Comparison of ENCODE assay signal across 16 mouse cellular contexts in genomic region chr10:102154865-102155264, GRCm38 (mm10).
DNase-seq lines count a peak whose midpoint lies in the region; ATAC-seq and TF ChIP-seq lines count a peak whose summit lies in the region.
"Had no signal": no experiment of that assay in that cellular context is flagged by ENCODE, and none has a peak within 500 bp of the region (broad histone marks: within the 10 kb centered on the region; RNA-seq: fewer than 3 reads in every experiment).

No protein-coding gene starts in this region.

- no peaks in the 10 kb centered on the region for H3K4me1 ChIP-seq in forebrain, embryonic 15.5 days
- peaks cover 6% of the 10 kb centered on the region for H3K4me1 ChIP-seq in forebrain, embryonic 10.5 days
- no peaks in the 10 kb centered on the region for H3K4me1 ChIP-seq in limb, embryonic 14.5 days (ENCODE audit: control insufficient read depth, insufficient read depth, low read length)
- peaks cover 10% of the 10 kb centered on the region for H3K4me1 ChIP-seq in limb, embryonic 10.5 days
- no peaks in the 10 kb centered on the region for H3K4me1 ChIP-seq in embryonic facial prominence, embryonic 14.5 days (ENCODE audit: control insufficient read depth, insufficient read depth, low read length)
- H3K4me1 ChIP-seq: embryonic facial prominence, embryonic 13.5 days had no signal

- H3K4me2 ChIP-seq in forebrain, embryonic 15.5 days (replicated peaks), result no peak overlapping the region
- no peak overlapping the region for H3K4me2 ChIP-seq in limb, embryonic 14.5 days (replicated peaks; ENCODE audit: low read depth, low read length, severe bottlenecking)
- no peak overlapping the region for H3K4me2 ChIP-seq in embryonic facial prominence, embryonic 14.5 days (ENCODE audit: low read depth, low read length)
- H3K4me2 ChIP-seq: embryonic facial prominence, embryonic 13.5 days; liver, embryonic 11.5 days had no signal

- no peak overlapping the region for H3K4me3 ChIP-seq in forebrain, embryonic 15.5 days
- no peak overlapping the region for H3K4me3 ChIP-seq in forebrain, embryonic 10.5 days
- H3K4me3 ChIP-seq in limb, embryonic 14.5 days (replicated peaks; ENCODE audit: low read length), result no peak overlapping the region
- no peak overlapping the region for H3K4me3 ChIP-seq in limb, embryonic 10.5 days
- no peak overlapping the region for H3K4me3 ChIP-seq in embryonic facial prominence, embryonic 14.5 days (ENCODE audit: low read depth, low read length)
- H3K4me3 ChIP-seq: embryonic facial prominence, embryonic 13.5 days had no signal

- TF ChIP-seq POLR2A in limb, embryonic 14.5 days (IDR thresholded peaks at IDR 0.05; ENCODE audit: borderline replicate concordance, extremely low read depth, insufficient read depth, insufficient read length), result no peak

- intact Hi-C loops in heart, postnatal 25 days (cut with DNase I), result no loop called here

- ATAC-seq in forebrain, embryonic 15.5 days (replicated peaks), result 0 out of 2 replicates have a peak, but pooled peaks have one; percentile 29
- ATAC-seq in limb, embryonic 14.5 days (ENCODE audit: low FRiP score, low read depth), result no peak
- no peak for ATAC-seq in embryonic facial prominence, embryonic 14.5 days (ENCODE audit: low read depth)

- H3K9ac ChIP-seq in forebrain, embryonic 15.5 days (replicated peaks), result no peak overlapping the region
- H3K9ac ChIP-seq in limb, embryonic 14.5 days (ENCODE audit: low read depth, low read length, severe bottlenecking), result no peak overlapping the region
- no peak overlapping the region for H3K9ac ChIP-seq in embryonic facial prominence, embryonic 14.5 days (ENCODE audit: low read depth, low read length)
- H3K9ac ChIP-seq: embryonic facial prominence, embryonic 13.5 days had no signal

- H3K9me3 ChIP-seq in forebrain, embryonic 15.5 days, result no peaks in the 10 kb centered on the region
- H3K9me3 ChIP-seq in forebrain, embryonic 10.5 days, result no peaks in the 10 kb centered on the region
- no peaks in the 10 kb centered on the region for H3K9me3 ChIP-seq in limb, embryonic 14.5 days (ENCODE audit: control insufficient read depth, low read length)
- no peaks in the 10 kb centered on the region for H3K9me3 ChIP-seq in limb, embryonic 10.5 days (replicated peaks)
- no peaks in the 10 kb centered on the region for H3K9me3 ChIP-seq in embryonic facial prominence, embryonic 14.5 days (ENCODE audit: control insufficient read depth, low read length)
- H3K9me3 ChIP-seq: embryonic facial prominence, embryonic 13.5 days had no signal

- no peaks in the 10 kb centered on the region for H3K36me3 ChIP-seq in forebrain, embryonic 15.5 days
- no peaks in the 10 kb centered on the region for H3K36me3 ChIP-seq in forebrain, embryonic 10.5 days (replicated peaks)
- no peaks in the 10 kb centered on the region for H3K36me3 ChIP-seq in limb, embryonic 14.5 days (ENCODE audit: control insufficient read depth, insufficient read depth, low read length)
- H3K36me3 ChIP-seq in limb, embryonic 10.5 days, result no peaks in the 10 kb centered on the region
- H3K36me3 ChIP-seq in embryonic facial prominence, embryonic 14.5 days (ENCODE audit: control insufficient read depth, insufficient read depth, low read length), result no peaks in the 10 kb centered on the region
- H3K36me3 ChIP-seq: embryonic facial prominence, embryonic 13.5 days had no signal

- no peak for DNase-seq in forebrain, embryonic 10.5 days (ENCODE audit: extremely low spot score, low spot score)
- DNase-seq in limb, embryonic 14.5 days (ENCODE audit: low spot score), result peak; percentile 12
- no peak for DNase-seq in limb, embryonic 10.5 days (ENCODE audit: low spot score)
- peak; percentile 8 for DNase-seq in Muller cell, postnatal 12 days (ENCODE audit: inconsistent ontology term)
- DNase-seq in embryonic facial prominence, embryonic 14.5 days (ENCODE audit: low spot score), result peak; percentile 20
- DNase-seq in heart, postnatal 25 days (ENCODE audit: low spot score), result no peak
- DNase-seq: adrenal gland, adult 8-10 months; heart, postnatal 10 days; kidney, adult 11 months; kidney, postnatal 4 days; lung, postnatal 14 days; thymus, postnatal 25 days had no signal

- no peak overlapping the region for H3K27ac ChIP-seq in forebrain, embryonic 15.5 days (replicated peaks)
- no peak overlapping the region for H3K27ac ChIP-seq in forebrain, embryonic 10.5 days
- no peak overlapping the region for H3K27ac ChIP-seq in limb, embryonic 14.5 days (replicated peaks; ENCODE audit: low read depth, low read length)
- H3K27ac ChIP-seq in limb, embryonic 10.5 days, result no peak overlapping the region
- no peak overlapping the region for H3K27ac ChIP-seq in embryonic facial prominence, embryonic 14.5 days (replicated peaks; ENCODE audit: low read depth, low read length)
- H3K27ac ChIP-seq: embryonic facial prominence, embryonic 13.5 days had no signal

- H3K27me3 ChIP-seq in forebrain, embryonic 15.5 days, result no peaks in the 10 kb centered on the region
- no peaks in the 10 kb centered on the region for H3K27me3 ChIP-seq in forebrain, embryonic 10.5 days (ENCODE audit: poor library complexity, severe bottlenecking)
- no peaks in the 10 kb centered on the region for H3K27me3 ChIP-seq in limb, embryonic 14.5 days (ENCODE audit: control insufficient read depth, insufficient read depth, low read length)
- H3K27me3 ChIP-seq in limb, embryonic 10.5 days (ENCODE audit: low read depth, poor library complexity, severe bottlenecking), result no peaks in the 10 kb centered on the region
- H3K27me3 ChIP-seq in embryonic facial prominence, embryonic 14.5 days (replicated peaks; ENCODE audit: control insufficient read depth, insufficient read depth, low read length), result no peaks in the 10 kb centered on the region
- H3K27me3 ChIP-seq: CH12.LX; embryonic facial prominence, embryonic 13.5 days had no signal

- 66% methylated on average over 5 of the region's 5 CpGs for WGBS in forebrain, embryonic 15.5 days
- 84% methylated on average over 5 of the region's 5 CpGs for WGBS in forebrain, embryonic 10.5 days
- 72% methylated on average over 5 of the region's 5 CpGs for WGBS in limb, embryonic 14.5 days
- WGBS in limb, embryonic 10.5 days, result 83% methylated on average over 5 of the region's 5 CpGs
- WGBS in embryonic facial prominence, embryonic 14.5 days, result 74% methylated on average over 5 of the region's 5 CpGs

Comparison
In these comparisons a context has a peak if more than half of its experiments do, and no peak if none do; other contexts are left out.
1. DNase-seq: peak in limb, embryonic 14.5 days (single experiment), Muller cell, postnatal 12 days (single experiment) and embryonic facial prominence, embryonic 14.5 days (single experiment); none in forebrain, embryonic 10.5 days (single experiment), limb, embryonic 10.5 days (single experiment) and heart, postnatal 25 days (single experiment).